Mouse (Mus musculus): ENCODE measurements around the gene Ntn1. TPM values are rescaled to one million over a fixed set of nuclear protein-coding genes. Genes with fewer than 3 reads are reported as not detected.

Ntn1 gene
- polyA plus RNA-seq, 1 experiment = not detected

- Histone ChIP-seq H3K27me3 (ENCODE audit: control insufficient read depth) (no peaks in the 10 kb centered on the region), H3K36me3 (ENCODE audit: control insufficient read depth) (no peaks in the 10 kb centered on the region), H3K4me1 (ENCODE audit: control insufficient read depth) (no peaks in the 10 kb centered on the region), H3K4me3 (replicated peaks) (no peak overlapping the region), H3K9me3 (ENCODE audit: control insufficient read depth, low read length) (no peaks in the 10 kb centered on the region)
- no peak for TF ChIP-seq GATA1 (IDR thresholded peaks at IDR 0.05; ENCODE audit: low read length)
- TF ChIP-seq TAL1 (IDR thresholded peaks at IDR 0.05; ENCODE audit: low read length) = no peak
Measured at GRCm38 (mm10) chr11:68171973-68172647, 228.5 kb downstream of the Ntn1 start.

GRCm38 (mm10) chr11:68168427-68168826 is 232.2 kb downstream of the Ntn1 start:
- Histone ChIP-seq H3K36me3 (ENCODE audit: control insufficient read depth) (no peaks in the 10 kb centered on the region), H3K27me3 (ENCODE audit: control insufficient read depth) (no peaks in the 10 kb centered on the region), H3K9me3 (ENCODE audit: control insufficient read depth, low read length) (no peaks in the 10 kb centered on the region), H3K4me3 (replicated peaks) (no peak overlapping the region), H3K4me1 (ENCODE audit: control insufficient read depth) (no peaks in the 10 kb centered on the region)
- TF ChIP-seq TAL1 (IDR thresholded peaks at IDR 0.05; ENCODE audit: low read length) (no peak), GATA1 (IDR thresholded peaks at IDR 0.05; ENCODE audit: low read length) (no peak)

GRCm38 (mm10) chr11:68164408-68164807 is 236.2 kb downstream of the Ntn1 start:
- no peak for TF ChIP-seq GATA1 (IDR thresholded peaks at IDR 0.05; ENCODE audit: low read length)
- no peak for TF ChIP-seq TAL1 (IDR thresholded peaks at IDR 0.05; ENCODE audit: low read length)
- Histone ChIP-seq H3K27me3 (ENCODE audit: control insufficient read depth) (no peaks in the 10 kb centered on the region), H3K36me3 (ENCODE audit: control insufficient read depth) (no peaks in the 10 kb centered on the region), H3K4me3 (replicated peaks) (no peak overlapping the region), H3K9me3 (ENCODE audit: control insufficient read depth, low read length) (no peaks in the 10 kb centered on the region), H3K4me1 (ENCODE audit: control insufficient read depth) (no peaks in the 10 kb centered on the region)

GRCm38 (mm10) chr11:68159867-68160266 is 240.8 kb downstream of the Ntn1 start:
- no peaks in the 10 kb centered on the region for H3K36me3 ChIP-seq (ENCODE audit: control insufficient read depth)
- TF ChIP-seq GATA1 (IDR thresholded peaks at IDR 0.05; ENCODE audit: low read length) (no peak), TAL1 (IDR thresholded peaks at IDR 0.05; ENCODE audit: low read length) (no peak)
- no peaks in the 10 kb centered on the region; the same call in 1 of the 2 replicates for H3K4me1 ChIP-seq (ENCODE audit: control insufficient read depth)
- H3K27me3 ChIP-seq (ENCODE audit: control insufficient read depth) = no peaks in the 10 kb centered on the region
- no peak overlapping the region for H3K4me3 ChIP-seq (replicated peaks)
- H3K9me3 ChIP-seq (ENCODE audit: control insufficient read depth, low read length) = no peaks in the 10 kb centered on the region

Other genes with a start within 250 kb of the Ntn1 start
- 0.04 TPM in 1 of 2 replicates, not detected in the other for gene Pik3r5, start 31.3 kb upstream of the Ntn1 start, polyA plus RNA-seq (2012)
- 0.05 TPM in 1 of 2 replicates, not detected in the other for gene Pik3r6, start 102.2 kb upstream of the Ntn1 start, polyA plus RNA-seq (2012)
- gene Mfsd6l, start 155.4 kb upstream of the Ntn1 start, polyA plus RNA-seq (2012) = not detected in 2 replicates
- not detected in 2 replicates for gene Ccdc42, start 186.2 kb upstream of the Ntn1 start, polyA plus RNA-seq (2012)